Mouse (Mus musculus) 416B (cell line): ENCODE measurements at regions not wholly inside any gene's neighbourhood (a gene's known extent, or its start where the extent isn't known, plus 50 kb on each side); places are given as distances from the start of the nearest gene placed in this dataset.
"Not testable (repeated sequence)": the region's sequence is repeated elsewhere in the genome, so short reads cannot be mapped to it uniquely, and the experiment has no call there.

ENCODE experiments used
- DNase-seq: peaks from one replicate; pipeline ENCODE4 v3.0.0; 2011; ENCODE audit warnings: low read depth

DNA sequence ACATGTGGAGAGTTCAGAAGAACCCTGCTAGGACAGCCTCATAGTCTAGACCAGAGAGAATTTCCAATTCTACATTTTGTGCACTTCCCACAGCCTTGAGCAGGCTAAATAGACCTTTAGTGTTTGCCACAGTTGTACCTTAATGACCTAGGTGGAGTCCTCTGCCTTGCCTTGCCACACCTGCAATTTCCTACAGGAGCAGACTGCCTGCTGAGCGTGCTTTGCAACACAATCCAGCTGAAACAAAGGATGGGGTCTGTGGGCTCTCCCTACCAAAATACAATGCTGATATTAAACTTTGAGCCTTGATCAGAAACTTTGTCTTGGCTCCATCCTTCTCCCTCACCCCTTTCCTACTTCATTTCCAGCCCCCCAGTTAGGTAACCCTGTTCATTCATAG is 326.0 kb upstream of the Snx7 start:
- no peak for DNase-seq

- DNase-seq, result peak; percentile 0
These were observed 320.6 kb upstream of the Snx7 start for GRCm38 (mm10) chr3:118189382-118189781.

DNA sequence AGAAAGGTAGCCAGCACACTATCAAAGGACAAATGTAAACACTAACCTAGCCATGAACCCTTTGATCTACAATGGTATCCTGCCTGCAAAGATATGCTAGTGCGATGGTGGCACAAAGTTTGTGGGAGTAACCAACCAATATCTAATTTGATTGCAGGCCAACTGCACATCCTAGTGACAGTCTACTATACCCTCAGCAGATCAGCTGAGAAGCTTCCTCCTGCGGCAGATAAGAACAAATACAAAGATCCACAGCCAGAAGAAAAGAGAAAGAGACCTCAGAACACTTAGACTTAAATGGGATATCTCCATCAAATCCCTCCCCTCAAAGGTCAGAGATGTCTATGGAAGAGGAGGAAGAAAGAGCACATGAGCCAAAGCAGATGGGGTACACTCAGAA is 308.7 kb upstream of the Snx7 start:
- no peak for DNase-seq

GRCm38 (mm10) chr3:118162916-118163315 is 294.2 kb upstream of the Snx7 start:
- no peak for DNase-seq

GRCm38 (mm10) chr3:118144788-118145187 is 276.1 kb upstream of the Snx7 start:
- no peak for DNase-seq

DNA sequence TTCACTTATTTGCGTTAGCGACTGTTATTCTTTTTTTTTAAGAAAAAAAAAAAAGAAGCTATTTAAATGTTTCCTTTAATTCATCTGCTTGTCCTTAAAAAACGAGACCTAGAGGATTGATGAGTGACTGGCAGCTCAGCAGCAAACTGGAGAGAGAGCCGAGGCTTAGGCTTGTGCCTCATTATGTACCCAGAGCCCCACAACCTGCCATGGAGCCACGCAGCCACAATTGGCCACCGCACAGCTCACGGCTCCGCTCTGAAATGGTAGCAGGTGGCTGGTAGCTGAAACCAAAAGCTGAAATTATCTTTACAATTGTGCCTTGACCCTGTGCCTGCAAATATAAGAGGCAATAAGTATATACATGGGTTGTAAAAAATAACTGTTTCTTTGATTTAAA is 273.0 kb upstream of the Snx7 start:
- DNase-seq, result no peak

DNA sequence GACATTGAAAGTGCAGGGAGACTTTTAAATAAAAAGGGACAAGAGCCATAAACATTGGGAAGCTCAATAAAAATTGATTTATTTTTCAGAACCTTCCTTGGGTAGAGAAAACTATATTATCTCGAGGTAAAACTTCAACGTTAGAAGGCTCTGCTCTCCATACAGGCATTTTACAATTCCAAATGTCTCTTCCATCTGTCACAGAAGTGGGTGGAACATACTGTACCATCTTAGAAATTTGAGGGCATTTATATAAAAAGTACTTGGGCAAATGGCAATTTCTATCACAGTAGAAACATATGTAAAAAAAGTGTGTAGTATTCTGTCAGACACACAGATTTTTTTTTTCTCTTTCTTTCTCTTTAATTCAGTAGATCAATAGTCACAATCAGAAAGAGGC is 271.4 kb upstream of the Snx7 start:
- no peak for DNase-seq

GRCm38 (mm10) chr3:118128349-118128748 is 259.6 kb upstream of the Snx7 start:
- DNase-seq, result not testable (repeated sequence)

DNA sequence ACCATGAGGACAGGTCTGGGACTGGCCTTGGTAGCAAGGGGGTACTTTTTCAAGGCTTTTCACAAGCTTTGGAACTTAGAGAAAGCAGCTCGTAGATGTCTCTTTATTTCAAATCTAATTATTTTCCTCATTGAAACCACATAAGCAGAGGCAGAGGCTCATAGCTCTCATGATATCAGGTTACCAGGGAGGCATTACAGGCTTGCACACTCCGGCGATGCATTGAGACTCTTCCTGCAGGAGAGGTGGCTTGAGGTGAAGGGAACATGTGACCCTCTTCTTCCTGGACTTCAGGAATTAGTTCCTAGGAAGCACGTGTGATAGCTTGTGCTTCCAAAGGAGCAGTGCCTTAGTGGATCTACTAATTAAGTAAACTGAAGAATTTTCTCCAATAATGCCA is 233.9 kb upstream of the Snx7 start:
- DNase-seq, result no peak

GRCm38 (mm10) chr3:118084508-118084907 is 215.8 kb upstream of the Snx7 start:
- no peak for DNase-seq

DNA sequence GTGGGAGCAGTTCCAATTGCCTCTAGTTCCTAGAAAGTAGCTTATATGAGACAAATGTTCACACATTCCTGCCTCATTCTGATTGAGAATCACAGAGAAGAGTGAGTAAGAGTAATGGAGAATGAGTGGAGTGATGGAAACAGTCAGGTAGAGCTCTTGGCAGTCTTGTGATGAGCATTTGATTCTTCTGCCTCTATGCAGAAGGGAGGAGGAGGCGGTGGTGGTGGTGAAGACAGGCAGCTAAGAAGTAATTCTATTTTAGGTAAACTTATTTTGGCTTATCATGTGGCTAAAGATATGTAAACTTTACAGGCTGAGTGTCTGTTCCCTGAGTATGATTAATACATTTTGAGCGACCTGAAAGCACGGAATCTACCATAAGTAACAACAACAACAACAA is 203.6 kb upstream of the Snx7 start:
- no peak for DNase-seq

GRCm38 (mm10) chr3:118070129-118070528 is 201.4 kb upstream of the Snx7 start:
- peak; percentile 1 for DNase-seq

GRCm38 (mm10) chr3:118063679-118064078 is 194.9 kb upstream of the Snx7 start:
- peak; percentile 30 for DNase-seq

GRCm38 (mm10) chr3:118062569-118062968 is 193.8 kb upstream of the Snx7 start:
- DNase-seq, result no peak

- no peak for DNase-seq
These were observed 178.3 kb upstream of the Snx7 start for GRCm38 (mm10) chr3:118047016-118047415.

DNA sequence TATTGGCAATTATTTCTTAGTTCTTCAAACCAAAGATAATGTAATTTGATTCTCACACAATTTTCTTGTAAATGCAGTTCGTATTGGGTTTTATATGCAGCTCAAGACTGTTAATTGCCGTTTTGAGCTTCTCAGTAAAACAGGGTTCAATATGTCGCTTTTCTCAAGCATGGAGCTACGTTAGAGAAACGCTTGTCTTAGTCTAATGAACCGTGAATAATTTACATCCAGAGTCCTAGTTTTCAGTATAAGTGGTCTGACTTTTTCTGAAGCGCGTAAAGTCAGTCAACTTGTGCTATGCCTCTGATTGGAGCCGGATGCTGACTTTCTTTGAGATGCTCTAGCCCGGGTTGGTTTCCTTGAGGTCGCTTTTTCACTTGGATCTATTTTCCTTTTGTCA is 177.8 kb upstream of the Snx7 start:
- DNase-seq, result no peak

- DNase-seq, result no peak
These were observed 167.8 kb upstream of the Snx7 start for GRCm38 (mm10) chr3:118036501-118036900.

DNA sequence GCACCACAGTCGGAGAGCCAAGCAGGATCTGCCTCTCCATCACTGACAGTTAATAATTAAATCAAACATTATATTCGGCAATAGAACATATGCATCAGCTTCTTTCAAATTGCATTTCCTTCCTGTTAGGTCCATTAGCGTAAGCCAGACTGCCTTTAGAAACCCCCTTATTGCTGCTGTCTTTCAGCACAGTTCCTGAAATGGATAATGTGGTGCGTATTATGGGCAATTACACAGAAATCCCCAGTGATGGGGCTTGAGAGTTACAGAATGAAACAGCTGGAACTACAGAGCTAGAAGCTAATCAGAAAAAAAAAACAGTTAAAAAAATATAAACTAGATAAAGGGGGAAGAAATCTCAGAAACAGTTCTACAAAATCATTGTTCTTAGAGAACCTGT is 126.7 kb upstream of the Snx7 start:
- DNase-seq, result no peak

GRCm38 (mm10) chr3:117994110-117994509 is 125.4 kb upstream of the Snx7 start:
- DNase-seq, result no peak

DNA sequence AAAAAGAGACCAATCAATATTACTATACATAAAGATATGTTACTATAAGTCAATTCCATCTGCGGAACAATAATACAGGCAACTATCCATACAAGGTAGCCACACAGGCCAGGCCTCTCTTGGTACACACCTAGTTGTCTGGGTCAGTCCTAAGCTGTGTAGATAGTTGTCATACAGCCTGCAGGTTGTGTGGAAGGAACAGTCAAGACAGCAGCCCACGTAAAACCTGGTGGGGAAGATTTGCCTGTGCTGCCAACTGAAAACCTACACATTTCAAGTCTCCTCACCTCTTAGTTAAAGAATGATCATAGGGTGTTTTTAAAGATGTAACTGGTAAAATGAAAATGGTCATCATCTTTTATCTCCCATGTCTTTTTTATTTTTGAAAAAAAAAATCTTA is 121.8 kb upstream of the Snx7 start:
- DNase-seq, result no peak

- no peak for DNase-seq
These were observed 119.7 kb upstream of the Snx7 start for GRCm38 (mm10) chr3:117988443-117988842.

- DNase-seq, result peak; percentile 32
These were observed 106.9 kb upstream of the Snx7 start for GRCm38 (mm10) chr3:117975638-117976037.

DNA sequence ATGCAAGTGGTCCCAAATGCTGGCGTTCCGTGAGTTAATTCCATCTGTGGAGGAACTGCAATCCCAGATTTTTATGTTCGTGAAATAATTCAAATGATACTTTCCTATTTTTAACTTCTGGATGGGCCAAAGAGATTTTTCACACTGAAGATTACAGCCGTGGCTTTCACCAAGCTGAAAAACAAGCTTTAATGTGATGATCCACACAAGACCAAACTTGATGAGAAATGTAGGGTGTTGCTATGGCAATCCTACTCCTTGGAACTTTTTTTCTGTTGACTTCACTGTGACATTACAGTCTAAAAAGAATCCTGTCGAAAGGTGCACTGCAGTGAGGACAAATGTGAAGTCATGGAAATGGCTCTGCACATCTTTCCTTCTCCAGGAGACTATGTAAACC is 100.1 kb upstream of the Snx7 start:
- no peak for DNase-seq

DNA sequence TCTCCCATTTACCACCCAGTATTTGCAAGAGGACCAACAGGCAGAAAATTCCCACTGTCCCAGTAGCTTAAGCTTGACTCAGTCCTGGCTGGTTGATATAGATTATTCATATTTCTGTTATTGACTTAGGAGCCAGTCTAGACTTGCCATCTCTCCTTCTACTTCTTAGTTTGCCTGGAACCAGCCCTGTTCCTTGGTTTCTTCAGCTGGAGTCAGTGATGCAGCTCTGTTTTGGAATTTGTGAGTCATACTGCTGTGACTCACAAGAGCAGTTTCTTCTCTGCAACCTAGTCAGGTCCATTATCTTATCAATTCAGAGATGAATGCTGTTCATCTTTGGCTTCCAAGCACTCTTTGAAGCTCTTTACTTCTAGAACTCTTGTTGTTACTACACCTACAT is 69.7 kb upstream of the Snx7 start:
- peak; percentile 4 for DNase-seq

- no peak for DNase-seq
These were observed 58.8 kb upstream of the Snx7 start for GRCm38 (mm10) chr3:117927527-117927926.
